Mouse (Mus musculus): ENCODE data around the gene Shisal2b.

The Shisal2b gene

GRCm38 (mm10) chr13:104816635-104817571 is 46.8 kb downstream of the Shisal2b start, which contains the start of gene Cwc27:
Gene Cwc27, minus strand, starts transcription at chr13:104817142.
- peak; percentile 73 to 79 for DNase-seq (ENCODE audit: low spot score in 2 of 2)

GRCm38 (mm10) chr13:104816270-104816634 is 47.4 kb downstream of the Shisal2b start:
- DNase-seq (ENCODE audit: low spot score in 2 of 2) = no peak

GRCm38 (mm10) chr13:104805681-104806080 is 58.0 kb downstream of the Shisal2b start:
- DNase-seq (ENCODE audit: low spot score in 2 of 2) = no peak

GRCm38 (mm10) chr13:104799566-104800182 is 64.0 kb downstream of the Shisal2b start:
- DNase-seq (ENCODE audit: low spot score in 2 of 2) = no peak

GRCm38 (mm10) chr13:104799067-104799466 is 64.6 kb downstream of the Shisal2b start:
- DNase-seq (ENCODE audit: low spot score in 2 of 2) = no peak

All from frontal cortex, postnatal 14 days (tissue).